Mouse (Mus musculus) layer of hippocampus, adult 9-10 months (tissue): ENCODE results near the gene Tas2r104.

Experiments
- DNase-seq: peaks from one replicate; pipeline ENCODE4 v3.0.0; 2022; ENCODE audit warnings: low spot score

The Tas2r104 gene

DNA sequence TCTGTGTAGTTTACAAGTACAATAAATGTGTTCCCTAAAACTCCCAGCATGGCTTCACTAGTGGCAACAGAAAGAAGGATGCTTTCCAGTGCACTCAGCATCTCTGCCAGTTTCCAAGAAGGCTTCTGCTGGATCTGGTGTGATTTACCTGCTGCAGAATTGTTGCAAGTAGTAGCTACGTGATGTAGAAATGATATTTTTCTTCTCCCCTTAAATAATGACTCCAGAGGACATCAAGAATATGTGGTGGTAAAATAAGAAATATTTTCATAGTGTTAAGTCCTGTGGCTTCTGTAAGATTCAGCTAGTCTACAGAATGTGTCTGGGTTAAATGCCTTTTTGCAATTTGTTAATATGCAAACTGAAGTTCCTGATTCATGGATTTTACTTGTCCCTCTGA, at the start of gene Tas2r104:
Tas2r104 (minus strand) TSS at position 101 of the 400 bp plus-strand sequence.
- no peak for DNase-seq

DNA sequence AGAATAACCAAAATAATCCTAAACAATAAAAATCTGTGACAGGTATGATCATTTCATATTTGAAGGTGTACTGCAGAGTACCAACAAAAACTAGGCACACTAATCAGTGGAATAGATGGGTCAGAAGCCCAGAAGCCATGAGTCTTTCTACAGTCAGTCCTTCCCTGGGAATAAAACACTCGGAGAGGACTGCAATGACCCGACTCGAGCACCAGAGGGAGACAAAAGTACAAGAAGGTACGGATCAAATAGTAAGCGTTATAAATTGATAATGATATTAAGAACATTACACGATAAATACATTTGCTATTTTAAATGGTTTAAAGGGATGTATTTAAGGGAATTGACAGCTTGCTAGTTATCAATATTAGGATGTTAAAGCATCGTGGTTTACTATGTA, 27.3 kb upstream of the Tas2r104 start:
- no peak for DNase-seq

DNA sequence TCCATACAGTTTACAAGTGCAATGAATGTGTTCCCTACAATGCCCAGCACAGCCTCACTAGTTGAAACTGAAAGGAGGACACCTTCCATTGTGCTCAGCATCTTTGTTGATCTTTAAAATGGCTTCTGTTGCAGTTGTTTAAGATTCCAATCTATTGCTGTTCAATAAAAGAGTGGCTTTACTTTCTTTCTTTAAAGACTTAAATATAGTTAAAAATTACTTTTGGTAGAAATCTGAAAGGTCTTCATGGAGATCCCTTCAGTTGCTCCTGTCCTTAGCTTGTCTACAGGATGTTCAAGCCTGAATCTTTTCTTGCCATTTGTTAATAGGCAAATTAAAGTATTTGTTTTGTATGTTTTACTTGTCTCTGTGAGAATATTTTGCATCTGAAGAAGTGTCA, 4.4 kb upstream of the Tas2r104 start, which contains the start of gene Tas2r114:
Tas2r114 (minus strand) TSS at position 101 of the 400 bp plus-strand sequence.
- no peak for DNase-seq

DNA sequence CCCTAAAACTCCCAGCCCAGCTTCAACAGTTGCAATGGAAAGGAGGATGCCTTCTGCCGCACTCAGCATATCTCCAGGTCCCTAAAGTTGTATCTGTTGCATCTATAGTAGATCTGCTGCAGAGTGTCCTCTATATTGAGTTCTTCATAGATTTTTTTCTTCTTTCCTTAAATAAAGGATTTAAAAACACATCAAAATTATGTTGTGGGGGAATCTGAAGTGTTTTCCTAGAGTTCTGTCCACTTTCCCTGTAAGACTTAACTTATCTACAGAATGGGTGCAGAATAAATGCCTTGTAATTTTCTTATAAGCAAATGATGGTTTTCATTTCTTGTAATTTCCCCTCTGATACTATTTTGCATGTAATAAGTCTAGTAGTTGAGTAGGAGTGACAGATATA, 1.9 kb upstream of the Tas2r104 start, which contains the start of gene Tas2r105:
Tas2r105 (minus strand) TSS at position 101 of the 400 bp plus-strand sequence.
- no peak for DNase-seq

DNA sequence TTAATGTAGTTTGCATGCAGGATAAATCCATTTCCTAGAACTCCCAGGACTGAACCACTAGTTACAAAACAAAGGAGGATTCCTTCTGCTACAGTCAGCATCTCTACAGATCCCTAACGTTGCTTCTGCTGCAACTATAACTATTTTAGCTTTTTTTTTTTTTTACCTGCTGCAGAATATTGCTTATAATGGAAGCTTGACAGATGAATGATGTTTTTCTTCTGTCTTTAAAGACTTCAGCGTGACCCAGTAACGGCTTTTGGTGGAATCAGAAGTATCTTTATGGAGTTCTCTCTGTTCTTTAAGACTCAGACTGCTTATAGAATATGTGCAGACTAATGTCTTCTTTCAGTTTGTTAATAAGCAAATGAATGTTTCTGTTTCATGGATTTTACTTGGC, 6.8 kb downstream of the Tas2r104 start, which contains the start of gene Tas2r106:
Tas2r106 (minus strand) TSS at position 101 of the 400 bp plus-strand sequence.
- DNase-seq = no peak

DNA sequence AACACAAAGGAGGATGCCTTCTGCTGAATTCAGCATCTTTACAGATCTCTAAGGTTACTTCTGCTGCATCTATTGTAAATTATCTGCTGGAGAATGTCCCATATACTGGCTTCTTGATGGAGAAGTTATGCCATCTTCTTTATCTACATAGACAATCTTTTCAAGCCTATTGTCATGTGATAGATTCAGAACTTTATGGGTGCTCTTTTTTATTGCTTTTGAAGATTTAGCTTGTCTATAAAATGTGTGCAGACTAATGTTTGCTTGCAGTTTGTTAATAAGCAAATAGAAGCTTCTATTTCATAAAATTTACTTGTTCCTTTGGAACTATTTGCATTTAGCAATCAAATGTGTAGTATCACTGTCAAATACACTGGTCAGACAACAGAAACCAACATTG, 25.5 kb downstream of the Tas2r104 start, which contains the start of gene Tas2r107:
Tas2r107 (minus strand) TSS at position 101 of the 400 bp plus-strand sequence.
- DNase-seq = no peak
